Mouse (Mus musculus) layer of hippocampus, postnatal 36 days (tissue): ENCODE results near the gene Fbln1. TPM values are rescaled to one million over a fixed set of nuclear protein-coding genes. Genes with fewer than 3 reads are reported as not detected.

ENCODE experiments used
- DNase-seq, 2 experiments: peaks; one replicate each; pipeline ENCODE4 v3.0.0; 2022
- total RNA-seq, 2 experiments: library from RNA; stranded (reverse); gene quantifications; 2 replicates each; pipeline ENCODE4 v1.2.3; 2021

Fbln1 gene
- total RNA-seq, 2 experiments from 2014 or later = 9.7 to 16.6 TPM

GRCm38 (mm10) chr15:85207081-85207480, 1.3 kb downstream of the Fbln1 start:
- DNase-seq = peak in 1 of 2 experiments; percentile 20

- DNase-seq = peak; percentile 30 to 37
Measured at GRCm38 (mm10) chr15:85207763-85208162, 2.0 kb downstream of the Fbln1 start.

- no peak for DNase-seq
Measured at GRCm38 (mm10) chr15:85208332-85208731, 2.6 kb downstream of the Fbln1 start.

- DNase-seq = no peak
Measured at GRCm38 (mm10) chr15:85209341-85209740, 3.6 kb downstream of the Fbln1 start.

- DNase-seq = no peak
Measured at GRCm38 (mm10) chr15:85210686-85211085, 4.9 kb downstream of the Fbln1 start.

- no peak for DNase-seq
Measured at GRCm38 (mm10) chr15:85211101-85211760, 5.5 kb downstream of the Fbln1 start.

GRCm38 (mm10) chr15:85216069-85216813, 10.5 kb downstream of the Fbln1 start:
- no peak for DNase-seq

GRCm38 (mm10) chr15:85218617-85219265, 13.0 kb downstream of the Fbln1 start:
- no peak for DNase-seq

GRCm38 (mm10) chr15:85220371-85220770, 14.6 kb downstream of the Fbln1 start:
- DNase-seq = no peak

GRCm38 (mm10) chr15:85221115-85221854, 15.5 kb downstream of the Fbln1 start:
- DNase-seq = no peak

- no peak for DNase-seq
Measured at GRCm38 (mm10) chr15:85225693-85226092, 19.9 kb downstream of the Fbln1 start.

GRCm38 (mm10) chr15:85226841-85227240, 21.1 kb downstream of the Fbln1 start:
- no peak for DNase-seq

GRCm38 (mm10) chr15:85228568-85228967, 22.8 kb downstream of the Fbln1 start:
- no peak for DNase-seq

- DNase-seq = no peak
Measured at GRCm38 (mm10) chr15:85229960-85230535, 24.3 kb downstream of the Fbln1 start.

- no peak for DNase-seq
Measured at GRCm38 (mm10) chr15:85230613-85231012, 24.9 kb downstream of the Fbln1 start.

GRCm38 (mm10) chr15:85231443-85232255, 25.9 kb downstream of the Fbln1 start:
- peak in 1 of 2 experiments; percentile 32 for DNase-seq

GRCm38 (mm10) chr15:85232256-85232535, 26.4 kb downstream of the Fbln1 start:
- no peak for DNase-seq

- no peak for DNase-seq
Measured at GRCm38 (mm10) chr15:85232543-85233250, 26.9 kb downstream of the Fbln1 start.

GRCm38 (mm10) chr15:85233251-85233611, 27.5 kb downstream of the Fbln1 start:
- DNase-seq = no peak

- no peak for DNase-seq
Measured at GRCm38 (mm10) chr15:85233690-85234089, 27.9 kb downstream of the Fbln1 start.
